Mouse (Mus musculus) layer of hippocampus, adult 8-10 months (tissue): ENCODE data around the gene Cdx2. TPM values are rescaled to one million over a fixed set of nuclear protein-coding genes. Genes with fewer than 3 reads are reported as not detected.

Experiments used
- DNase-seq, 2 experiments: peaks; one replicate each; pipeline ENCODE4 v3.0.0; 2022; ENCODE audit warnings: low spot score in 2 of 2
- microRNA-seq, 2 experiments: library from miRNA; unstranded; fragments of <30 nt; microRNA quantifications; one replicate each; pipeline ENCODE4 v1.2.0; 2022
- total RNA-seq, 4 experiments: library from RNA; stranded (reverse); gene quantifications; 2 replicates each; pipeline ENCODE4 v1.2.4; 2022

Cdx2 gene
- total RNA-seq, 4 experiments from 2014 or later = not detected

DNA sequence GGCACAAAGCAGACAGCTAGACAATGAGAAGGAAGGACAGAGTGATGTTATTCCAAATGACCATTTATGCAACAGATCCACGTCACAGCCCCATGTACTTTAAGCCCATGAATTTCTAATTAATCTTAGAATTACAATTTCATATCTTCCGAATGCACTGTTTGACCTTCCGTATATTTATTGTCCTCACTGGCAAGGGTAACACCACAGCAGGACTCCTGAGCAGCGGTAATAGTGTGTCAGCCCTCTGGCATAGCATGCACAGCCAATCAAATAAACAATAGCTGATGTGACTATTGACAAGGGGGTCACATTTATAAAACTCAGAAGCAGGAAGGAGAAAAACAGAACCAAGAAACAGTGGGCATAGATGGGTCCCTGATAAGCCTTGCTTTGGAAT is 46.3 kb downstream of the Cdx2 start:
- DNase-seq = no peak

DNA sequence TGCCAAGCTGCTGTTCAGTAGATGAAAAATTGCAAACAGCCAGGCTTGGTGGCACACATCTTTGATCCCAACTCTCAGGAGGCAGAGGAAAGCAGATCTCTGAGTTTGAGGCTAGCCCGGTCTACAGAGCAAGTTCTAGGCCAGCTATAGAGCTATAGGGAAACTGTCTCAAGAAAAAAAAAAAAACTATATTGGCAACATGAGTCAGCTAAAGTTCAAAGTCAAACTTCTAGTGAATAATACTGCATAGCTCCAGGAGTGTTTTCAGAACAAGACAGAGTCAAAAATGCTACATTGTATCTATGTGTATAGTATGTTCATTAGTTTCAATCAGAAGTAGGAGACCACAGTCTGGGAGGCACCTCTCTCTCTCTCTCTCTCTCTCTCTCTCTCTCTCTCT is 46.9 kb downstream of the Cdx2 start:
- no peak for DNase-seq

Small RNAs within 50 kb of the gene (microRNA-seq; reads per million reads assigned to microRNA genes)
- 0 to 0.25 reads per million in 2 experiments for gene Mir7k

Other genes with a start within 250 kb of the Cdx2 start
- gene Lnx2, start 230.7 kb downstream of the Cdx2 start, total RNA-seq = 1 to 10 TPM; 5.8 to 7.2 (median 6.5) TPM
- 10 to 100 TPM; 65.2 to 70.8 (median 66.7) TPM for gene Polr1d, start 230.2 kb downstream of the Cdx2 start, total RNA-seq
- under 1 TPM; 0.26 to 0.58 (median 0.37) TPM for gene Gsx1, start 118.6 kb downstream of the Cdx2 start, total RNA-seq
- gene Pdx1, start 37.3 kb downstream of the Cdx2 start, total RNA-seq = not detected
- gene Urad, start 15.2 kb upstream of the Cdx2 start, total RNA-seq = not detected
- gene Flt3, start 93.2 kb upstream of the Cdx2 start, total RNA-seq = 10 to 100 TPM in 1 of 4 experiments, 1 to 10 TPM in 3; 8.3 to 11.6 (median 8.8) TPM
- gene Pan3, start 122.9 kb upstream of the Cdx2 start, total RNA-seq = 100 to 1,000 TPM in 3 of 4 experiments, 10 to 100 TPM in 1; 89.6 to 122 (median 118) TPM